Mouse (Mus musculus) thymus, adult 2 months (tissue): ENCODE results near the gene Ndst2. TPM values are rescaled to one million over a fixed set of nuclear protein-coding genes. Genes with fewer than 3 reads are reported as not detected.

Experiments used
- DNase-seq: peaks from one replicate; pipeline ENCODE4 v3.0.0; 2021
- H3K27ac ChIP-seq: fragments of 200-500 bp; 2 replicates; pipeline ENCODE4 v1.5.1; 2012; ENCODE audit warnings: low read length, control low read depth; ENCODE audit not compliant: control insufficient read depth, insufficient read depth
- H3K27me3 ChIP-seq: fragments of 200-500 bp; 2 replicates; pipeline ENCODE4 v1.6.1; 2012; ENCODE audit warnings: mild to moderate bottlenecking, low read length, moderate library complexity, mixed read lengths; ENCODE audit not compliant: control insufficient read depth, insufficient read depth
- H3K36me3 ChIP-seq: fragments of 200-500 bp; 2 replicates; pipeline ENCODE4 v1.6.1; 2012; ENCODE audit warnings: mild to moderate bottlenecking, low read length, moderate library complexity; ENCODE audit not compliant: control insufficient read depth, insufficient read depth
- H3K4me1 ChIP-seq: fragments of 200-500 bp; replicated peaks from 2 replicates; pipeline ENCODE4 v1.6.1; 2012; ENCODE audit warnings: low read length; ENCODE audit not compliant: control insufficient read depth, insufficient read depth
- H3K4me3 ChIP-seq: fragments of 200-500 bp; 2 replicates; pipeline ENCODE4 v1.5.1; 2012; ENCODE audit warnings: mild to moderate bottlenecking, low read length, control low read depth, moderate library complexity; ENCODE audit not compliant: control insufficient read depth, insufficient read depth
- CTCF ChIP-seq: fragments of 200-500 bp; IDR thresholded peaks from 2 replicates; pipeline ENCODE4 v1.5.1; 2012; ENCODE audit warnings: mild to moderate bottlenecking, control low read depth, low read length, moderate library complexity, borderline replicate concordance; ENCODE audit not compliant: control insufficient read depth, poor library complexity, insufficient read depth; ENCODE audit errors: extremely low read depth
- POLR2A ChIP-seq: fragments of 200-500 bp; IDR thresholded peaks from 2 replicates; pipeline ENCODE4 v1.6.1; 2012; ENCODE audit warnings: mild to moderate bottlenecking, low read length, control low read depth, moderate library complexity; ENCODE audit not compliant: control insufficient read depth, poor library complexity, insufficient read depth; ENCODE audit errors: extremely low read depth
- WGBS: fragments of 180-500 bp; shearing (Covaris S2); methylation state at CpG from one replicate; pipeline ENCODE4 v1.1.7; 2018; 5-methylcytosine and 5-hydroxymethylcytosine counted together
- polyA plus RNA-seq: library from polyadenylated mRNA; depleted of rRNA; stranded (reverse); fragments of >200 nt; gene quantifications from 2 replicates; pipeline ENCODE4 v1.2.3, GENCODE M21; 2012; rRNA removed

Gene Ndst2
- polyA plus RNA-seq, 1 experiment: 42.2 TPM

- Histone ChIP-seq H3K27me3 (no peaks in the 10 kb centered on the region), H3K36me3 (peaks cover 85% of the 10 kb centered on the region), H3K27ac (no peak overlapping the region), H3K4me3 (no peak overlapping the region), H3K4me1 (peaks cover 14% of the 10 kb centered on the region)
- TF ChIP-seq CTCF (no peak), POLR2A (no peak)
- no peak for DNase-seq
- over 99% methylated on average over 3 of the region's 3 CpGs for WGBS
These were observed 47.8 kb downstream of the Ndst2 start for GRCm38 (mm10) chr14:20686576-20686975.

- WGBS: 4% methylated on average over 3 of the region's 3 CpGs
- peak; percentile 76 for DNase-seq
- H3K4me1 ChIP-seq: peaks cover 16% of the 10 kb centered on the region
- H3K4me3 ChIP-seq: peak overlapping the region; percentile 28
- H3K27ac ChIP-seq: peak overlapping the region; percentile 90
- peaks cover 80% of the 10 kb centered on the region for H3K36me3 ChIP-seq
- no peaks in the 10 kb centered on the region for H3K27me3 ChIP-seq
- TF ChIP-seq CTCF (no peak), POLR2A (no peak)
These were observed 51.9 kb downstream of the Ndst2 start for GRCm38 (mm10) chr14:20682498-20682897.

GRCm38 (mm10) chr14:20681742-20682141 is 52.6 kb downstream of the Ndst2 start:
- H3K27ac ChIP-seq: peak overlapping the region; percentile 98
- DNase-seq: no peak
- peaks cover 16% of the 10 kb centered on the region for H3K4me1 ChIP-seq
- peaks cover 78% of the 10 kb centered on the region for H3K36me3 ChIP-seq
- no peaks in the 10 kb centered on the region for H3K27me3 ChIP-seq
- no peak overlapping the region for H3K4me3 ChIP-seq
- 61% methylated on average over 2 of the region's 2 CpGs for WGBS
- TF ChIP-seq CTCF: no peak
- no peak for TF ChIP-seq POLR2A

GRCm38 (mm10) chr14:20677906-20678305 is 56.5 kb downstream of the Ndst2 start:
- Histone ChIP-seq H3K4me3 (no peak overlapping the region), H3K36me3 (peaks cover 52% of the 10 kb centered on the region), H3K27ac (no peak overlapping the region), H3K27me3 (no peaks in the 10 kb centered on the region), H3K4me1 (peaks cover 16% of the 10 kb centered on the region)
- TF ChIP-seq POLR2A: no peak
- no peak for DNase-seq
- 98% methylated on average over 4 of the region's 4 CpGs for WGBS

- peak; percentile 97 for DNase-seq
- Histone ChIP-seq H3K4me1 (peaks cover 5% of the 10 kb centered on the region), H3K27ac (peak within 1 kb of the TSS; percentile 67), H3K36me3 (peaks cover 27% of the 10 kb centered on the region), H3K4me3 (peak within 1 kb of the TSS; percentile 94), H3K27me3 (no peaks in the 10 kb centered on the region)
- 0 out of 2 replicates have a peak, but pooled peaks have one; percentile 55 for TF ChIP-seq POLR2A
- 0 out of 2 replicates have a peak, but pooled peaks have one; percentile 31 for TF ChIP-seq CTCF
- whole genome bisulfite sequencing: under 1% methylated on average over 43 of the region's 43 CpGs
These were observed 60.1 kb downstream of the Ndst2 start, which contains the start of gene Sec24c for GRCm38 (mm10) chr14:20674064-20674833. Sec24c (plus strand) TSS chr14:20674308.

GRCm38 (mm10) chr14:20673735-20674063 is 60.7 kb downstream of the Ndst2 start:
- H3K27ac ChIP-seq: peak overlapping the region; percentile 59
- DNase-seq: peak; percentile 40
- TF ChIP-seq CTCF (no peak), POLR2A (no peak)
- H3K27me3 ChIP-seq: no peaks in the 10 kb centered on the region
- 12% methylated on average over 13 of the region's 13 CpGs for WGBS
- H3K4me1 ChIP-seq: peaks cover 5% of the 10 kb centered on the region
- peak overlapping the region; percentile 34 for H3K4me3 ChIP-seq
- peaks cover 24% of the 10 kb centered on the region for H3K36me3 ChIP-seq

Other genes with a start within 250 kb of the Ndst2 start
- 2.9 and 3.9 TPM in 2 replicates for gene Mss51, start 237.7 kb downstream of the Ndst2 start, polyA plus RNA-seq
- gene Ppp3cb, start 188.0 kb downstream of the Ndst2 start, polyA plus RNA-seq: 26.1 and 29.1 TPM in 2 replicates
- 3.2 and 3.9 TPM in 2 replicates for gene Usp54, start 93.5 kb downstream of the Ndst2 start, polyA plus RNA-seq
- 0.82 TPM in 1 of 2 replicates, not detected in the other for gene Myoz1, start 78.0 kb downstream of the Ndst2 start, polyA plus RNA-seq
- gene Synpo2l, start 66.2 kb downstream of the Ndst2 start, polyA plus RNA-seq: 0.51 and 2.8 TPM in 2 replicates
- 486 and 497 TPM in 2 replicates for gene Sec24c, start 60.3 kb downstream of the Ndst2 start, polyA plus RNA-seq
- gene Fut11, start 39.6 kb downstream of the Ndst2 start, polyA plus RNA-seq: 19.2 and 23.4 TPM in 2 replicates
- 33.5 and 39.5 TPM in 2 replicates for gene Chchd1, start 31.6 kb downstream of the Ndst2 start, polyA plus RNA-seq
- gene Zswim8, start 27.0 kb downstream of the Ndst2 start, polyA plus RNA-seq: 296 and 301 TPM in 2 replicates
- 36.4 and 42.3 TPM in 2 replicates for gene Camk2g, start 59.5 kb upstream of the Ndst2 start, polyA plus RNA-seq
- 5.6 and 6.4 TPM in 2 replicates for gene Plau, start 102.1 kb upstream of the Ndst2 start, polyA plus RNA-seq
- gene Vcl, start 194.8 kb upstream of the Ndst2 start, polyA plus RNA-seq: 12.4 and 14.7 TPM in 2 replicates